Mouse (Mus musculus) MEL (cell line): ENCODE measurements around the gene Derl2. TPM values are rescaled to one million over a fixed set of nuclear protein-coding genes. Genes with fewer than 3 reads are reported as not detected.

Experiments used
- DNase-seq: peaks from one replicate; pipeline ENCODE4 v3.0.0; 2011; ENCODE audit warnings: low read depth, low spot score
- H3K27ac ChIP-seq: 2 replicates; pipeline ENCODE4 v1.5.1; 2012; ENCODE audit warnings: low read depth, mild to moderate bottlenecking, control low read depth, low read length, moderate library complexity; ENCODE audit not compliant: control insufficient read depth
- H3K27me3 ChIP-seq, 2 experiments: fragments of 150-350 bp in 1 of 2; sonication (generic) in 1 of 2; 2 replicates each; pipeline ENCODE4 v1.6.1; 2012; ENCODE audit warnings: low read length in 2 of 2, mild to moderate bottlenecking in 2 of 2, improper control_type of control experiment in 1 of 2, moderate library complexity in 1 of 2; ENCODE audit not compliant: insufficient read depth in 2 of 2, control insufficient read depth in 1 of 2
- H3K36me3 ChIP-seq, 2 experiments: 2 replicates each; pipeline ENCODE4 v1.6.1; 2012 to 2014; ENCODE audit warnings: low read length in 2 of 2, improper control_type of control experiment in 1 of 2, inconsistent platforms in 1 of 2, mild to moderate bottlenecking in 1 of 2; ENCODE audit not compliant: insufficient read depth in 2 of 2, control insufficient read depth in 1 of 2
- H3K4me1 ChIP-seq, 2 experiments: fragments of 150-350 bp in 1 of 2; sonication (generic) in 1 of 2; 2 replicates each; pipeline ENCODE4 v1.6.1; 2012; ENCODE audit warnings: low read length in 2 of 2, improper control_type of control experiment in 1 of 2, mild to moderate bottlenecking in 1 of 2; ENCODE audit not compliant: insufficient read depth in 2 of 2, control insufficient read depth in 1 of 2
- H3K4me3 ChIP-seq, 2 experiments: fragments of 150-350 bp in 1 of 2; sonication (generic) in 1 of 2; 2 replicates each; pipeline ENCODE4 v1.5.1; 2012; ENCODE audit warnings: low read depth in 2 of 2, low read length in 2 of 2, mild to moderate bottlenecking in 2 of 2, moderate library complexity in 2 of 2, control low read depth in 1 of 2, improper control_type of control experiment in 1 of 2; ENCODE audit not compliant: control insufficient read depth in 1 of 2, insufficient read depth in 1 of 2
- H3K79me2 ChIP-seq: 2 replicates; pipeline ENCODE4 v1.6.1; 2012; ENCODE audit warnings: mild to moderate bottlenecking, low read length, moderate library complexity; ENCODE audit not compliant: control insufficient read depth, poor library complexity, insufficient read depth
- H3K9ac ChIP-seq: 2 replicates; pipeline ENCODE4 v1.6.1; 2012; ENCODE audit warnings: low read depth, mild to moderate bottlenecking, control low read depth, low read length, moderate library complexity; ENCODE audit not compliant: control insufficient read depth, poor library complexity, severe bottlenecking
- H3K9me3 ChIP-seq: fragments of 150-350 bp; sonication (generic); replicated peaks from 2 replicates; pipeline ENCODE4 v1.6.1; 2012; ENCODE audit warnings: mild to moderate bottlenecking, low read length, improper control_type of control experiment, moderate library complexity; ENCODE audit not compliant: insufficient read depth
- CTCF ChIP-seq, 3 experiments: IDR thresholded peaks in 2 of 3; conservative IDR thresholded peaks in 1 of 3; 2 replicates each; pipeline ENCODE4 v1.5.1; 2011 to 2012; ENCODE audit warnings: low read length in 3 of 3, low read depth in 2 of 3, mild to moderate bottlenecking in 2 of 3, improper control_type of control experiment in 1 of 3, inconsistent platforms in 1 of 3, mixed read lengths in 1 of 3, moderate library complexity in 1 of 3; ENCODE audit not compliant: control insufficient read depth in 1 of 3, insufficient read depth in 1 of 3, poor library complexity in 1 of 3, severe bottlenecking in 1 of 3
- ELF1 ChIP-seq: IDR thresholded peaks from 2 replicates; pipeline ENCODE4 v1.6.1; 2014; ENCODE audit warnings: low read depth, mild to moderate bottlenecking, inconsistent platforms, low read length, improper control_type of control experiment, moderate library complexity
- GABPA ChIP-seq: IDR thresholded peaks from 2 replicates; pipeline ENCODE4 v1.6.1; 2012; ENCODE audit warnings: low read depth, mild to moderate bottlenecking, inconsistent platforms, low read length, improper control_type of control experiment, moderate library complexity
- GATA1 ChIP-seq: IDR thresholded peaks from 2 replicates; pipeline ENCODE4 v1.6.1; 2011; ENCODE audit warnings: low read depth, low read length, improper control_type of control experiment
- HCFC1 ChIP-seq: IDR thresholded peaks from 2 replicates; pipeline ENCODE4 v1.6.1; 2012; ENCODE audit warnings: low read depth, mild to moderate bottlenecking, inconsistent platforms, low read length, improper control_type of control experiment, moderate library complexity
- MAFK ChIP-seq: IDR thresholded peaks from 2 replicates; pipeline ENCODE4 v1.6.1; 2011; ENCODE audit warnings: low read depth, mild to moderate bottlenecking, low read length, improper control_type of control experiment, borderline replicate concordance
- MEF2A ChIP-seq: IDR thresholded peaks from 2 replicates; pipeline ENCODE4 v1.6.1; 2014; ENCODE audit warnings: low read depth, mild to moderate bottlenecking, inconsistent platforms, low read length, improper control_type of control experiment; ENCODE audit not compliant: poor library complexity, insufficient replicate concordance, severe bottlenecking; ENCODE audit errors: extremely low read depth
- POLR2A ChIP-seq, 2 experiments: IDR thresholded peaks; 2 replicates each; pipeline ENCODE4 v1.6.1; 2011 to 2012; ENCODE audit warnings: low read length in 2 of 2, mild to moderate bottlenecking in 2 of 2, control low read depth in 1 of 2, improper control_type of control experiment in 1 of 2, low read depth in 1 of 2, moderate library complexity in 1 of 2; ENCODE audit not compliant: control insufficient read depth in 1 of 2, insufficient read depth in 1 of 2, poor library complexity in 1 of 2
- RAD21 ChIP-seq: IDR thresholded peaks from 2 replicates; pipeline ENCODE4 v1.6.1; 2011; ENCODE audit warnings: mild to moderate bottlenecking, low read depth, low read length, improper control_type of control experiment
- SIN3A ChIP-seq: IDR thresholded peaks from 2 replicates; pipeline ENCODE4 v1.6.1; 2012; ENCODE audit warnings: low read length, improper control_type of control experiment, inconsistent platforms
- SMC3 ChIP-seq: IDR thresholded peaks from 2 replicates; pipeline ENCODE4 v1.6.1; 2011; ENCODE audit warnings: low read depth, low read length, improper control_type of control experiment
- TAL1 ChIP-seq: IDR thresholded peaks from 2 replicates; pipeline ENCODE4 v1.6.1; 2012; ENCODE audit warnings: mild to moderate bottlenecking, inconsistent platforms, low read length, moderate library complexity, mixed read lengths
- TBP ChIP-seq: IDR thresholded peaks from 2 replicates; pipeline ENCODE4 v1.8.0; 2011; ENCODE audit warnings: low read depth, low read length, improper control_type of control experiment
- USF1 ChIP-seq: IDR thresholded peaks from 2 replicates; pipeline ENCODE4 v1.6.1; 2014; ENCODE audit warnings: low read depth, mild to moderate bottlenecking, inconsistent platforms, low read length, improper control_type of control experiment, moderate library complexity
- ZC3H11A ChIP-seq: IDR thresholded peaks from 2 replicates; pipeline ENCODE4 v1.6.1; 2012; ENCODE audit warnings: low read depth, mild to moderate bottlenecking, inconsistent platforms, low read length, improper control_type of control experiment
- ZKSCAN1 ChIP-seq: IDR thresholded peaks from 2 replicates; pipeline ENCODE4 v1.6.1; 2012; ENCODE audit warnings: low read depth, mild to moderate bottlenecking, inconsistent platforms, low read length, improper control_type of control experiment, moderate library complexity
- ZMIZ1 ChIP-seq: IDR thresholded peaks from 2 replicates; pipeline ENCODE4 v1.6.1; 2012; ENCODE audit warnings: low read depth, mild to moderate bottlenecking, inconsistent platforms, low read length, improper control_type of control experiment, moderate library complexity
- ZNF384 ChIP-seq: IDR thresholded peaks from 2 replicates; pipeline ENCODE4 v1.6.1; 2012; ENCODE audit warnings: low read depth, mild to moderate bottlenecking, inconsistent platforms, low read length, improper control_type of control experiment
- polyA plus RNA-seq, 2 experiments: library from polyadenylated mRNA; stranded (reverse) in 1 of 2; unstranded in 1 of 2; fragments of >175 nt in 1 of 2; fragments of >200 nt in 1 of 2; gene quantifications; 2 replicates each; pipeline versions ENCODE4 v1.2.1 to v1.2.4; 2012; ENCODE audit warnings: low replicate concordance in 2 of 2, low read depth in 1 of 2; ENCODE audit not compliant: insufficient read length in 2 of 2, insufficient read depth in 1 of 2, missing spikeins in 1 of 2
- total RNA-seq: library from RNA; depleted of rRNA; stranded (reverse); fragments of 300-350 nt; gene quantifications from 2 replicates; pipeline ENCODE4 v1.2.3, GENCODE M21; 2012

Derl2 gene
- total and polyA plus RNA-seq, 3 experiments = 32.8 TPM; not detected in 1

DNA sequence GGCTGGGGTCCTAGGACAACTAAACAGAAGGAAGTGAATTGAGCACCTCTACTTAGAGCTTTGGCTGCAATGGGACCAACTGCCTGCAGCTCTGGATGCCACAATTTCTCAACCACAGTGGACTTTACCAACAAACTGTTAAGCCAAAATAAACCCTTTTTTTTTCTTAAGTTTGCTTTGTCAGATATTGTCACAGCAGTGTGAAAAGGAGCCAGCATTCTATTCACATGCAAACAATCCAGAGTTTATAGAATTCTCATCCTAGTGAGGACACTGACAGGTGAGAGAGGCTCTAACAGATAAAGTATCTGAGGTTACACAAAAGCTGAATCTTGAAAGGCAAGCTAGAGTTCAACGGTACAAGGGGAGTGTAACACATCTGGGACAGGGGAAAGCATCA lies 2.6 kb downstream of the Derl2 start:
- Histone ChIP-seq H3K27me3 (no peaks in the 10 kb centered on the region), H3K36me3 (peaks cover 12 to 28% of the 10 kb centered on the region in 2 experiments), H3K9me3 (no peaks in the 10 kb centered on the region), H3K27ac (no peak overlapping the region), H3K4me1 (peaks cover 0 to 15% of the 10 kb centered on the region in 2 experiments; a peak in 3 of 4 replicates), H3K79me2 (peaks cover 47% of the 10 kb centered on the region), H3K4me3 (no peak overlapping the region), H3K9ac (no peak overlapping the region)
- DNase-seq = no peak
- TF ChIP-seq MEF2A = no peak
- TF ChIP-seq ELF1 = no peak
- TF ChIP-seq TAL1 = no peak
- TF ChIP-seq RAD21 = no peak
- TF ChIP-seq ZKSCAN1 = no peak
- no peak for TF ChIP-seq ZMIZ1
- no peak for TF ChIP-seq ZC3H11A
- no peak for TF ChIP-seq GATA1
- TF ChIP-seq SIN3A = no peak
- no peak for TF ChIP-seq GABPA
- no peak for TF ChIP-seq ZNF384
- no peak for TF ChIP-seq MAFK

DNA sequence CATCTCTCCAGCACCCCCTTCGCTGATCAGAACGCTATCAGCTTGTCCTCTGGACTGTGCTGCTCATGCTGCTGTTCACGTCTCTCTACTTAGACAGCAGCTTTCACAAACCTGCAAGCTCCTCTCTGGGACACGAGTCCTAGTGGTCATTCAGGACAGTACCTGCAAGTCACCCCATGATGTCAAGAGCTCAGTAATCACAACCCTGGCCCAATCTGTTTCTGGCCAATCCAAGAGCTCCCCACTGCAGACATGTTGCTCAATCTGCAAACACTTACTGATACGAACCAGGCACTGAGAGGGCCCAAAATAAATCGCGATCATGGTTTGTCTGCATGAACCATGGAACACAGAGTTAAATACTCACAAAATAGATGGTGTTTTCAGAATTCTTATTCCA lies 6.9 kb downstream of the Derl2 start:
- TF ChIP-seq POLR2A (IDR thresholded peaks at IDR 0.05; ENCODE audit: control insufficient read depth in 1 of 2, insufficient read depth in 1 of 2, low read depth in 1 of 2, low read length in 2 of 2, poor library complexity in 1 of 2) = no peak
- TF ChIP-seq TBP = no peak
- no peak for TF ChIP-seq HCFC1
- TF ChIP-seq CTCF (IDR thresholded peaks at IDR 0.05 in 2 of 3, conservative IDR thresholded peaks at IDR 0.05 in 1 of 3; ENCODE audit: control insufficient read depth in 1 of 3, insufficient read depth in 1 of 3, low read depth in 2 of 3, low read length in 3 of 3, poor library complexity in 1 of 3, severe bottlenecking in 1 of 3) = 0 out of 6 replicates have a peak, but pooled peaks of 1 of the 3 experiments have one; percentile 8
- no peak for TF ChIP-seq USF1
- no peak for TF ChIP-seq SMC3
- Histone ChIP-seq H3K4me1 (peaks cover 0 to 2% of the 10 kb centered on the region in 2 experiments; a peak in 2 of 4 replicates), H3K4me3 (no peak overlapping the region), H3K9ac (no peak overlapping the region), H3K36me3 (peaks cover 10 to 11% of the 10 kb centered on the region in 2 experiments), H3K27me3 (no peaks in the 10 kb centered on the region), H3K79me2 (peaks cover 17% of the 10 kb centered on the region), H3K27ac (no peak overlapping the region), H3K9me3 (no peaks in the 10 kb centered on the region)
- no peak for DNase-seq
